Mouse (Mus musculus) cerebellum, adult 2 months (tissue): ENCODE measurements around the gene 1700102P08Rik. TPM values are rescaled to one million over a fixed set of nuclear protein-coding genes. Genes with fewer than 3 reads are reported as not detected.
A peak's percentile ranks its signal among the peaks of the same experiment; 100 is the strongest.

Experiments used
- DNase-seq, 2 experiments: peaks; one replicate each; pipeline ENCODE4 v3.0.0; 2021
- H3K27ac ChIP-seq: fragments of 200-500 bp; 2 replicates; pipeline ENCODE4 v1.5.1; 2012; ENCODE audit warnings: low read length, control low read depth, inconsistent platforms; ENCODE audit not compliant: insufficient read depth
- H3K27me3 ChIP-seq: fragments of 200-500 bp; 2 replicates; pipeline ENCODE4 v1.6.1; 2012; ENCODE audit warnings: inconsistent platforms, mild to moderate bottlenecking, low read length, moderate library complexity; ENCODE audit not compliant: control insufficient read depth, insufficient read depth
- H3K4me1 ChIP-seq: fragments of 200-500 bp; 2 replicates; pipeline ENCODE4 v1.6.1; 2011; ENCODE audit warnings: low read length; ENCODE audit not compliant: control insufficient read depth, insufficient read depth
- H3K4me3 ChIP-seq: fragments of 200-500 bp; replicated peaks from 2 replicates; pipeline ENCODE3; 2011; ENCODE audit warnings: mild to moderate bottlenecking, low read depth, low read length, control low read depth; ENCODE audit not compliant: insufficient read depth
- CTCF ChIP-seq: fragments of 200-500 bp; IDR thresholded peaks from 2 replicates; pipeline ENCODE4 v1.5.1; 2011; ENCODE audit warnings: low read depth, mild to moderate bottlenecking, control low read depth, low read length, moderate library complexity, borderline replicate concordance; ENCODE audit not compliant: insufficient read depth
- POLR2A ChIP-seq: fragments of 200-500 bp; IDR thresholded peaks from 2 replicates; pipeline ENCODE4 v1.6.1; 2011; ENCODE audit warnings: low read length, control low read depth, borderline replicate concordance; ENCODE audit not compliant: insufficient read depth
- WGBS: fragments of 180-500 bp; shearing (Covaris S2); methylation state at CpG from one replicate; pipeline ENCODE4 v1.1.7; 2018; 5-methylcytosine and 5-hydroxymethylcytosine counted together
- polyA plus RNA-seq: library from polyadenylated mRNA; depleted of rRNA; stranded (reverse); fragments of >200 nt; gene quantifications from 2 replicates; pipeline ENCODE4 v1.2.3, GENCODE M21; 2012; rRNA removed

1700102P08Rik gene
- polyA plus RNA-seq, 1 experiment, result 1.7 TPM

- no peak for DNase-seq
- H3K4me1 ChIP-seq, result peaks cover 5% of the 10 kb centered on the region
- H3K27me3 ChIP-seq, result no peaks in the 10 kb centered on the region
- WGBS, result 71% methylated on average over 12 of the region's 12 CpGs
- TF ChIP-seq POLR2A (no peak), CTCF (no peak)
- H3K4me3 ChIP-seq, result no peak overlapping the region
- H3K27ac ChIP-seq, result no peak overlapping the region
Observed at GRCm38 (mm10) chr9:108455747-108456571, 63.4 kb downstream of the 1700102P08Rik start.

GRCm38 (mm10) chr9:108456953-108457352 lies 64.3 kb downstream of the 1700102P08Rik start:
- Histone ChIP-seq H3K27me3 (no peaks in the 10 kb centered on the region), H3K4me1 (no peaks in the 10 kb centered on the region), H3K27ac (no peak overlapping the region), H3K4me3 (no peak overlapping the region)
- TF ChIP-seq CTCF (no peak), POLR2A (no peak)
- no peak for DNase-seq
- WGBS, result 85% methylated on average over 10 of the region's 10 CpGs

- DNase-seq, result no peak
- Histone ChIP-seq H3K27ac (no peak overlapping the region), H3K4me1 (peaks cover 3% of the 10 kb centered on the region; the same call in 1 of the 2 replicates), H3K4me3 (peak overlapping the region; percentile 57), H3K27me3 (no peaks in the 10 kb centered on the region)
- WGBS, result 83% methylated on average over 1 of the region's 1 CpGs
- no peak for TF ChIP-seq POLR2A
- TF ChIP-seq CTCF, result no peak
Observed at GRCm38 (mm10) chr9:108459939-108460318, 67.3 kb downstream of the 1700102P08Rik start.

Other genes with a start within 250 kb of the 1700102P08Rik start
- 70.0 and 77.6 TPM in 2 replicates for gene Bsn, start 202.4 kb upstream of the 1700102P08Rik start, polyA plus RNA-seq
- gene Dag1, start 128.8 kb upstream of the 1700102P08Rik start, polyA plus RNA-seq, result 33.8 and 38.6 TPM in 2 replicates
- gene Nicn1, start 102.4 kb upstream of the 1700102P08Rik start, polyA plus RNA-seq, result 94.1 and 97.5 TPM in 2 replicates
- gene Amt, start 96.0 kb upstream of the 1700102P08Rik start, polyA plus RNA-seq, result 63.2 and 64.2 TPM in 2 replicates
- gene Rhoa, start 86.7 kb upstream of the 1700102P08Rik start, polyA plus RNA-seq, result 198 and 201 TPM in 2 replicates
- 55.2 and 58.9 TPM in 2 replicates for gene Tcta, start 86.6 kb upstream of the 1700102P08Rik start, polyA plus RNA-seq
- 247 and 249 TPM in 2 replicates for gene Gpx1, start 53.9 kb upstream of the 1700102P08Rik start, polyA plus RNA-seq
- gene Usp4, start 45.0 kb upstream of the 1700102P08Rik start, polyA plus RNA-seq, result 97.5 and 104 TPM in 2 replicates
- gene Ccdc36, start 35.7 kb downstream of the 1700102P08Rik start, polyA plus RNA-seq, result 0.13 and 0.17 TPM in 2 replicates
- gene BC048562, start 43.7 kb downstream of the 1700102P08Rik start, polyA plus RNA-seq, result not detected in 2 replicates
- 23.4 and 27.6 TPM in 2 replicates for gene Ccdc71, start 67.7 kb downstream of the 1700102P08Rik start, polyA plus RNA-seq
- 36.2 and 47.1 TPM in 2 replicates for gene Klhdc8b, start 68.8 kb downstream of the 1700102P08Rik start, polyA plus RNA-seq
- 31.0 and 34.2 TPM in 2 replicates for gene Lamb2, start 86.9 kb downstream of the 1700102P08Rik start, polyA plus RNA-seq
- gene Usp19, start 97.8 kb downstream of the 1700102P08Rik start, polyA plus RNA-seq, result 192 and 212 TPM in 2 replicates
- gene Qars, start 114.9 kb downstream of the 1700102P08Rik start, polyA plus RNA-seq, result 99.4 and 107 TPM in 2 replicates
- gene Qrich1, start 124.0 kb downstream of the 1700102P08Rik start, polyA plus RNA-seq, result 117 and 124 TPM in 2 replicates
- 70.6 and 76.9 TPM in 2 replicates for gene Impdh2, start 167.5 kb downstream of the 1700102P08Rik start, polyA plus RNA-seq
- gene Ndufaf3, start 174.6 kb downstream of the 1700102P08Rik start, polyA plus RNA-seq, result 63.0 and 69.3 TPM in 2 replicates
- 215 and 239 TPM in 2 replicates for gene Dalrd3, start 177.1 kb downstream of the 1700102P08Rik start, polyA plus RNA-seq
- gene Wdr6, start 185.9 kb downstream of the 1700102P08Rik start, polyA plus RNA-seq, result 97.4 and 107 TPM in 2 replicates
- gene P4htm, start 204.9 kb downstream of the 1700102P08Rik start, polyA plus RNA-seq, result 102 and 105 TPM in 2 replicates